Mouse (Mus musculus): Measurements from ENCODE around the gene Mthfd1. TPM values are rescaled to one million over a fixed set of nuclear protein-coding genes. Genes with fewer than 3 reads are reported as not detected.

The Mthfd1 gene
- total RNA-seq, 1 experiment from 2014 or later, result 61.0 TPM

DNA sequence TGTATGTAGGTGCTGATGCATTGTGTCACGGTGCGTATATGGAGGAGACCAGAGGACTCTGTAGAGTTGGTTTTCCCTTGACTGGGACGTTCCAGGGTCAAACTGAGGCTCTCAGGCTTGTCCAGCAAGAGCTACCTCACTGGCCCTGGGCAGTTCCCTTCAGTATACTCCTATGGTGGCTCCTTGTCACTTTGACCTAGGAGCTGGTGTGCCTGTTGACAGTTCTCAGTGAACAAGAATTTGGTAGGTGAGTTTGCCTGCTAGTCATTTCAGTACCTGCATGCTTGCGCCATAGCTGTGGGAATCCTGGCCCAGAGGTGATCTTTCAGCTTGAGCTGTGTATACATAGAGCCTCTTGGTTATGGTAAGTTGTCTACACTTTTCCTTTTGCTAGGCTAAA, 7.8 kb downstream of the Mthfd1 start:
- DNase-seq, result no peak

DNA sequence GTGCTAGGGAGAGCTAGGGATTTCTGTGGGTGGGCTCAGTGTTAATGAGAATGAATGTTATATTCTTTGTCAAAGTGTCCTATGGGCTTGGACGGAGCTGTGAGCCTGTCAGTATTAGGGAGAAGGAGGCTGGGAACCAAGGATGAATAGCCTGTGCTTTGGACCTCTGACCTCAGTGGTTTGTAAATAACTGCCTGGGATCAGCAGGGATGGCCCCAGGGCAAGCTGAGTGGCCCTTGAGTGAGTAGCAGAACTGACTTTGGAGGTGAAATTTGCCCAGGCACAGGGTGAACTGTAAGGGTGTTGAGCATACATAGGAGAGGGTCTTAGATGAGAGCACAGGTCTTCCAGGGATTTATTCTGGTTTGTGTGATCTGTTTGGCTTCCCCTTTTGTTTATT, 8.8 kb downstream of the Mthfd1 start:
- DNase-seq, result no peak

DNA sequence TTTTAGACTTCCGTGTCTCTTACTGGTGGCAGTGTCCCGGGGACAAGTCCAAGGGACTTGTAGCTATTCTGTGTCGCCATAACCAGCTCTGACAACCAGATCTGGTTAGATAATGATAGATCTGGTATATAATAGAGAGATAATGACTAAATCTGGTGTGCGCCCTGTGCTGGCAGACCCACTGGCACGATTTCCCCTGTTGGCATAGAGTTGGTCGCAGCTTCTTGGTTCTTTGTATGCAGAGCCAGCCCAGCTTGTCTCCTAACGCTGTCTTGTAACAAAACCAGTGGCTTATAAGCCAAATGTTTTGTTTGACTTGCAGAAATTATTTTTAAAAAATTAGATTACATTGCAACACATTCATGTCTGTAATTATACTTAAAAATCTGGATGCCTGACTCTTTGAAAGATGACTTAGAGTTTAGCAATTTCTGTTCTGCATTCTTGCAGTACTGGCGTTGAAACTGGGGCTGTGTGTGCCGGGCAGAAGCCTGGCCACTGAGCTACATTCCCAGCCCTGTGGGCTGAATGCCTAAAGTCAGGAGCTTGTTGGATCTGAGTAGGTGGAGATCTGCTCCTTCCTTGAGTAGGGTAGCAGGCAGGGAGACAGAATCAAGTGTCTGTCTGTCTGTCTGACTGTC, 9.3 kb downstream of the Mthfd1 start:
- no peak for DNase-seq

DNA sequence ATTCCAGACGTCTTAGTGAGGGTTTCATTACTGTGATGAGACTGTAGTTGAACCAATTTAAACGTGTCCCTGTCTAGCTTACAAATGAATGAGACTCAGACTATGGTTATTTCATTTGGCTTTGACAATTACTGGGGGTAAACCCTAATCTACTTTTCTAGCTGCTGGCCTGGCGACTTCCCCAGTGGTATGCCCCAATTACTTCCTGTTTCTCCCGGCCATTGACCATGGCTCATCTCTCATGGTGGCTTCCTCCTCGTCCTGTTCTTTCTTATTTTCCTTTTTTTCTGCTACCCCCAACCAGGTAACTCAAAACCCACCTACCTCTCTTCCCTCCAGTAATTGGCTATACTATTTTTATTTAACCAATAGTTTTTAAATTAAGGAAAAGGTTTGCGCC, 9.9 kb downstream of the Mthfd1 start:
- DNase-seq, result no peak

DNA sequence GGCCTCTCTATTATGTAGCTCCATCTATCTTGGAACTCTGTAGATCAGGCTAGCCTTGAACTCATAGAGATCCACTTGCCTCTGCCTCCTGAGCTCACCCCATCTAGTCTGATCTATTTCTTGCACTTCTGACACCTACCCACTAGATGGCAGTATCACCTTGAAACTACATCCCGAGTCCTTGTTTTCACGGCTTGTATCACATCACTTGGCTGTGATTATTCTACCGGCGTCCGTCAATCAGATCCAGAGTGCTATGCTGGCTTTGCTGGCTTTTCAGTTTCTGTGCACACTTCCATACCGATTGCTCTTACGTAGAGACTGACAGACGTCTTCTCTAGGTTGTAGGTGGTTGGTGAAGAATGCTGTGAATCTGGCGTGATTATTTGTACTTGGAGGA, 11.8 kb downstream of the Mthfd1 start:
- DNase-seq, result peak; percentile 37

DNA sequence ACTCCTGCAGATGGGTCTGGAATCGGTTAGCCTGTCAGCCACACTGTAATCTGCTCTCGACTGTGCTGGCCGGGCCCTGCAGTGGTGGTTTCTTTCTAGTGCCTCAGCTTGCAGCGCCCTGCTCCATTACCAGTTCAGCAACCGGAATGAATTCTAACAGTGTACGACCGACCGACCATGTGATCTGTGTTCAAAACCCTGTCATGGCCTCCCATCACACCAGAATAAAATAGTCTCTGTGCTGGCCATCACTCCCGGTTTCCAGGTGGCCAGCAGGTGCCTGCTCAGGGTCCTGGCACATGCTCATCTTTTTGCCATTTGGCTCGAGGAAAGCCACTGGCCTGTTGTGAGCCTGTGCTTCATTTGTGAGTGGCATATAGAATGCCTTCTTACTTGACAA, 13.6 kb downstream of the Mthfd1 start:
- no peak for DNase-seq

DNA sequence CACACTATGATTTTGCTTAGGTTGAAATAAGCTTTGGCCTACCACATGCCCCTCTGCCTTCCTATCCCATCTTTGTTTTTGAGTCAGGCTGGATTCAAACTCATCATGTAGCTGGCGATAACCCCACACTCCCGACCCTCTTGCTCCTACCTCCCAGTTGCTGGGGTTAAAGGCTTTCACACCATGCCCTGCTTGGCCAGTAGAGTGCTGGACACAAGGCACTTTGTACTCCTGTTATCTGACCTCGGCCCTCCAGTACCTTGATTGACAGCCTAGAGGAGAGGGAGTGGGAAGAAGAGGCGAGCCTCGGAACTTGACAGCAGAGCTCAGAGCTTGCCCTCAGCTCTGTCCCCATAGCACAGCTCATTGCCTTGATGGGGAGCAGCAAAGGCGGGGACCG, 14.1 kb downstream of the Mthfd1 start:
- no peak for DNase-seq

DNA sequence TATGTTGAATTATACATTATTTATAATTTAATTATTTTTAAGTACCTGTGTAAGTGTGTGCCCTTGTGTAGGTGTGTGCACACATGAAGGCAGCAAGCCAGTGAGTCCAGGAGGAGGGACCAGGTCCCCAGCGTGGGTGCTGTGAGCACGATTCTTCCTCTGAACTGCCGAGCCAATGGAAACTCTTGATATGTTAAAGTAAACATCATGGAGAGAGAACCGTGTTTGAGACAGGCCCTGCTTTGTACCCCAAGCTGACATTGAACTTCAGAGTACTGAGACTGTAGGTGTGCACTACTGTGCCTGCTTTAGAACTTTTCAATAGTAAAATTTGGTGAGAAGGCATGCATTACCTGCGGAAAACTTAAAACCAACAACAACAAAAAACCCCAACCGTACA, 16.4 kb downstream of the Mthfd1 start:
- no peak for DNase-seq

DNA sequence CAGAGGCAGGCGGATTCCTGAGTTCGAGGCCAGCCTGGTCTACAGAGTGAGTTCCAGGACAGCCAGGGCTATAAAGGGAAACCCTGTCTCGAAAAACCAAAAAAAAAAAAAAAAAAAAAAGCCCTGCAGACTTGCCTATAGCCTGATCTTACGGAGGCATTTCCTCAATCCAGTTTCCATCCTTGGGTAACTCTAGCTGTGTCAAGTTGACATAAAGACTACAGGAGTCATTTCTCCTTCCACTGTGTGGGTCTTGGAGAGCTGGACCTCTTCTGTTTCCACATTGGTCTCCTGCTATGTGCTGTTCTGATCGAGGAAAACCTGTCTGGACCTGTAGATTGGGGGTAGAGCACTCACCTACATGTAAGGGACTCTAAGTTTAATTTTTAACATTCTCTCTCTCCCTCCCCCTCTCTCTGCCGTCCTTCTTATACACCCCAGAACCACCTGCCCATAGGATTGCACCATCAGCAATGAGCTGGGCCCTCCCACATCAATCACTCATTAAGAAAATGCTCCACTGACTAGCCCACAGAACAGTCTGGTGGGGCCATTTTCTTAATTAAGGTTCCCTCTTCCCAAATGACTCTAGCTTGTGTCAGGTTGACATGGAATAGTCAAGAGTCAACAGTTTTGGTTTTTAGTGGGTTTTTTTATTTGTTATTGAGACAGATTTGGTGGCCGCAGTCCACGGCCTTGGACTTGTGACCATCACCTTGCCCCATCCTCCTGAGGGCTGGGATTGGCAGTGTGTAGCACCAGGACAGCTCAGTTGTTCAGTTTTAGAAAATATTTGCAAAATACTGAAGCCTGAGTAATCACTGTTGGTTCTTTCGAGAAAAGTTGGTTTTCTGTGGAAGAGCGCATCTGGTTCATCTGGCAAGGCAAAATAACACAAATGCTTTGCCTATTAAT, 17.8 kb downstream of the Mthfd1 start:
- peak; percentile 55 for DNase-seq

DNA sequence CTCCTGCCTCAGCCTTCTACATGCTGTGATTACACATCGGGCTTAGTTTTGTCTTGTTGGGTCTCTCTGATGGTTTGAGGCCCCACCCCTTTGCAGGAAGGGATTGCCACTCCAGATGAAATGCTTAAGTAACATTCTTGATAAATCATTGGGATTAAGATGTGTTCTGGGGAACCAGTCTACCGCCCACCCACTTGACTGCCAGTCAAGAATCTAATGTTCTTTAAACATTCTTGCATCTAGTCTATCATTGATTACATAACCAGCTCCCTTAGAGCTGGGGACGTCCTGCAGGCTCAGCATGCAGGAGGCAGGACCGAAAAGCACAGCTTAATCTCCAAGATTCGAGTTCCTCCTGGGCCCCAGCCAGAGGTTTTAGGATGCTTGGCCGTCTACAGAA, 23.1 kb downstream of the Mthfd1 start:
- DNase-seq, result no peak

DNA sequence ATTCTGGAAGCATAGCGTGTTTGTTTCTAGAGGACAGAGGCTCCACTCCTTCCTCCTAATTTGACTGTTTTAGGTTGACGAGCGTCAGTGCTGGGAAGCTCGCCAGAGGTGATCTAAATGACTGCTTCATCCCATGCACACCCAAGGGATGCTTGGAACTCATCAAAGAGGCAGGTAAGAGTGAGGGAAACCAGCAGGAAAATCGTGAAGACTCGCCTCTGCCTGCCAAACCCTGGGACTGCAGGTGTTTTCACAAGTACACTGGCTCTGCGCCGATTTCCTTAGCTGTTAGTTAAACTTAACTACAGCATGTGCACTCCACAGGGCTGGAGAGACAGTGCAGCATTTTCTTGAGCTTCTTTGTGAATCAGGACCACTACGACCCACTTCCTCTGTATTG, 25.5 kb downstream of the Mthfd1 start:
- no peak for DNase-seq

DNA sequence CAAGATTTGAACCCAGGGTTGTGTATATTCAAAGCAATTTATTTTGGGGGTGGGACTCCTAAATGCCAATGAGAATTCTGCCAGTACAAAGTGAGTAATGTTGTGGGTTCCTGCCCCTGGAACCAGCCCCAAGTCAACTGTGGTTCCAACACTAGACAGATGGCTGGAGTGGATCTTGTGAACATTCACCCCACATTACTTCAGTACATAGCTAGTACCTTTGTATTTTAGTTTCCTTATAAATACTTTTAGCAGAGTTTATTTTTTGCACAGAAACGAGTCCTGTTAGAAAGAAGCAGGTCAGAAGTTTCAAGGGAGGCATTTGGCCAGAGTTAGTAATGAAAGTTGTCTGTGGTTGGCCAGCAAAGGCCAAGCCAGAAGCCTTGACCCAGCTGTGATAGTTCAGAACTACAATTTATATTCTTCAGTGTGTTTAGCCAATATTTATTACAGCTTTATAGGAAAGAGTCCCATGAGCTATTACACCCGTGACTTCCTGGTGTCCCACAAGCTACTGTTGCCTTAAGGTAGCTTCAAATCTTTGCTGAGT, 26.1 kb downstream of the Mthfd1 start:
- no peak for DNase-seq

DNA sequence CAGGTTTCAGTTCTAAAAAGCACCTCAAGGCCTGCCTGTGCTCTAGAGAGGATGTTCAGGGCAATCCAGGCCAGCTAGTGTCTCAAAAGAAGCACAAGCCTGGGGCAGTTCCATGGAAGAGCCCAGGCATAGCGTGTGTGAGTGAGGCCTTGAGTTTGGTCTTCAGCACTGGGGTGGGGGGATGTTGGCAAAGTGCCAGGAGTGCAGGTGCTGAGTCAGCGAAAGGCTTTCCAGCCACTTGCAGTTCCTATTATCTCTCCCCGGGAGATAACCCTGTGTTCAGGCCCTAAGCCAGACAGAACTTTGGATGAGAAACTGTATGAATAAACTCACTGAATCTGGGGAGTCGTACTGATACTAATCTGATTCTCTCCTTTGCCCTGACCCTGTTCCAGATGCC, 27.0 kb downstream of the Mthfd1 start:
- peak; percentile 43 for DNase-seq

DNA sequence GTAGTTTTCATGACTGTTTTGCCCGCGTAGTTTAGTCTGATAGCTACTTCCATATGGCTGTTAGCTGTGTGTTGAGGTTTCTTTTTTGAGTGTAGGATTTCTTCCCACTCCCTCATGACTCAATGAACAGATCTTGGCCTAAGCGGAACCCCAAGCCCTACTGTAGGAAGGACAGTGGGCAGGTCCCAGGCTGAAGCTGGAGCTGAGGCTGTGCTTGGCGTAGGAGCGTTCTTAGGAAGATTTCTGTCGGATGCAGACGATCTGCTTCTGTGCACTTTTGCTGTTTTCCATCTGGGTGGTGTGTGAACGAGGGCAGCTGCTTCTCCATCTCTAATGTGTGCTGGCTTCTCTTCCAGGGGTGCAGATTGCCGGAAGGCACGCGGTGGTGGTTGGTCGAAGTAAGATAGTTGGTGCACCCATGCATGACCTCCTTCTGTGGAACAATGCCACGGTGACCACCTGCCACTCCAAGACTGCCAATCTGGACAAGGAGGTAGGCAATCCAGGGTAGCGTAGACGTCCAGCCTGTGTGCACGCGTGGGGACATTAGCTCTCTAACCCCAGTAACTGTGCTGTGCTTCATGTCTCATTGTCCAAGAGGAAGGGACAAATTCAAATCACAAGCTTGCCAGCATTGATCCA, 27.6 kb downstream of the Mthfd1 start:
- no peak for DNase-seq

DNA sequence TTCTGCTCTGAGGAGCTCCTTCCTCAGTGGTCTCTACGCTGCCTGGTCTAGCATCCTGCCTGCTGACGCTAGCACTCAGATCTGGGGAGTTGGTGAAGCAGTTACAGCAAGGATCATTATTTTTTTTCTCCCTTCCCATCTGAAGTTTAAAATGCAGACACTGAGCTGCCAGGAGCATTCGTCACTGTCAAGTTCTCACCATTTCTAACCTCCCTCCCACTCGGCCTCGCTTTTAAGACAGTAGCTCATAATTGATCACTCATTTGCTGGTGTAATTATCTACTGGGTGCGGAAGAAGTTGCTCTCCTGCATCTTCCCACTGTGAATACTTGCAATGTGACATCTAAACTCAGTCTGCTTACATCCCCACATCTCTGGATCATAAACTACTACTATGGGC, 30.3 kb downstream of the Mthfd1 start:
- no peak for DNase-seq

DNA sequence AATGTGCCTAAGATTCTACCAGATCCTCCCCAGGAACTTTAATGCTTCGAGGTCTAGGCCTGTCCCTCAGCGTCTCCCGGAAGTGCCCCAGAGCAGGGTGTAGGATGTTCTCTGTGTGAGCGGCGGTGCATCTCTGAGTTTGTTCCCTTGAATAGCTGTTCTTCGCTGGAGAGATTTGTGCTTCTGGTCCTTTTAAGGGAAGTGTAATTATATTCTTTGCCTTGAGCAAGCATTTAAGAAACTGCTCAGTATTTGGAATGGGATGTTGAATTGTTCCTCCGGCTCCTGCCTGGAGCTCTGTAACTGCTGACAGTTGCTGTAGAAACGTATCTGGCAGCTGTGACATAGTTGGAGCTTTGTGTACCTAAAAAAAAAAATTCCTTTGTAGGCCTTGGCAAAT, 32.9 kb downstream of the Mthfd1 start:
- no peak for DNase-seq

DNA sequence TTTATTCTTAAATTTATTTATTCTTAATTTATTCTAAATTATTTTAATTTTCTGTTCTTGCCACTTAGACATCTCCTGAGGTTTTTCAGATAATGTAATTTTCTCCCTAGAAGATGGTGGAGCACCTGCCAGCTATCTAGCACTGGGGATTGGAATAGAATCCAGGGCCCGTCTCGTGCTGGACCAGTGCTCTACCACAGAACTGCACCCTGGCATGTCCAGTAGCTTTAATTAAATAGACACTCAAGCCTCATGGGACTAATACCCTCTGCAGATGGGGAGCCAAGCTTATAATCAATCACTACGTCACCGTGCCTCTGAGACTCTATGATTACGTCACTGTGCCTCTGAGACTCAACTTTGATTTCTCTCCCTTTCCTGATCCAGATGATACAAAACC, 33.4 kb downstream of the Mthfd1 start:
- DNase-seq, result no peak

DNA sequence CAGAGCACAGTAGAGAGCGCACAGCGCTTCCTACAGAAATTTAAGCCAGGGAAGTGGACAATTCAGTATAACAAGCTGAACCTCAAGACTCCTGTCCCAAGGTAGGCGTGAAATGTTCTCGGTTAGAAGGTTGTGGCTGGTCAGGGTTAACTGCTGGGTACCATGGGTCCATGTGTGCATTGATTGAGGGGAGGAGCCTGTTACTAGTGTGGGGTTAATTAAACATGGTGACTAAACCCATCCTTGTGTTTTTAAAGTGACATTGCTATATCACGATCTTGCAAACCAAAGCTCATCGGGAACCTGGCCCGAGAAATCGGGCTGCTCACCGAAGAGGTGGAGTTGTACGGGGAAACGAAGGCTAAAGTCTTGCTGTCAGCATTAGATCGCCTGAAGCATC, 34.3 kb downstream of the Mthfd1 start:
- no peak for DNase-seq

DNA sequence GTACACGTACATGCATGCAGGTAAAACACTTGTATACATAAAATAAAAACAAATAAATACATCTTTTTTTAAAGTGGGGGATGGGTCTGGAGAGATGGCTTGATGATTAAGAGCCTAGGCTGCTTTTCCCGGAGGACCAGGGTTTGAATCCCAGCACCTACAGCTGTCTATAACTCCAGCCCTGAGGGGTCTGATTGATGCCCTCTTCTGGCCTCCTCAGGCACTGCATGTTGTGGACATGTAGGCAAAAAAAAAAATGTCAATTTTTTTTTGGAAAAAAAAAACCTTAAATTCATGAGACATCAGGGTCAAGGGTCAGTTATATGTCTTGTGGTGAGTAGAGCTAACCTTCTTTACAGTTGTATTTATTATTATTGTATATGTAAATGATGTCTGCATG, 35.2 kb downstream of the Mthfd1 start:
- no peak for DNase-seq

DNA sequence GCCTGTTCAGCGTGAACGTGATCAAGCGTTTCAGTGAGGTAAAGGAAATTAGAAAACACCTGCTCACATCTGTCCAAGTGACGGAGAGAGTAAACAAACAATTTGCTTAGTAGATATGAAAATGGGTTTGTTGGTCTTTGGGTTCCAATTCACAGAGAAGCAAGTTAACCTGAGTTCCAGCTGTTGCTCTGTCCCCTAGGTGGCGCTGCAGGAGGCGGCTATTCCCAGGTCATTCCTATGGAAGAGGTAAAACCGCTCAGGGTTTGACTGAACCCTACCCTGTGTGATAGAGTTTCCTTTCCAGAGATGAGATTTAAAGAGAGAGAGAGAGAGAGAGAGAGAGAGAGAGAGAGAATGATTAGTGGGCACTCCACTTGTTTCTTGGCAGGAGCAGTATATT, 38.1 kb downstream of the Mthfd1 start:
- DNase-seq, result peak; percentile 81

DNA sequence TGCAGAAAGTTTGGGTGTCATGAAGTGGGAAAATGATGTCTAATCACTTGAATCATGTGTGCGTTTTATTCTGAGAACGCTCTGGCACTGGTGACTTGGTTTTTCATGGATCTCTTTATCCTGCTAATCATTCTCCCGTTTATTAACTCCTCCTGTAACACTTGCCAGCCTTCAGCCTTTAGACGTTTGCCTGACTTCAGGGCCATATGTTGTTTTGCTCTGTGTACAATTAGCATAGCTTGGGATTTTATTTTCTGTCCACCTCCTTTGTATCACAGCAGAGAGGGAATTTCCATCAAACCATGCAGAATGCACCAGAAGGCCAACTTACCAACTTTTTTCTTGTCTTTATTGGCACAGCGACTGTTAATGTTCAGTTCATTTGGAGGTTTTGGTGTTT, 42.7 kb downstream of the Mthfd1 start:
- no peak for DNase-seq

DNA sequence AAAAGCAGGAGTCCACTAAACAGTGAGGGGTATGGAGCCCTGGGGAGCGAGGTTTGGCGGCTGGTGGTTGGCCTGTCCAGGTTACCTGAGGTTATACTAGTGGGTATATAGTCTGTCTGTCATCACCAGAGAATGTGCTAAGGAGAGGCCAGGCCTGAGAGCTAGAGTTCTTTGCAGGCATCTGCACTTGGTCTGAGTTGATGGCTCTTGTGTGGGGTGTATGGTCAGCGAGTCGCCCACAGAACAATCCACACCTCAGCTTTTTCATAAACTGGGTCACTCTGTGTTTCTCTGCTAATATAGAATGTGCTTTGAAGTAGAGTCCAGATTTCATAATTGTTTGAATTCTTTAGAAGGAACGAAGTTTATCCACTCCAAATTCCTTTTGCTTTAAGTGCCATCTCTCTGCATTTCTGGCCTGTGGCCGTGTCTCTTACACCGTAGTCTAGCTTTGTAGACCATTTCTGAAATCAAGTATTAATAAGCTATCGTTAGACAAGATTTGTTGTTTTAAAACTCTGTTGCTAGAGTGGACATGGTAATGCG, 44.3 kb downstream of the Mthfd1 start:
- no peak for DNase-seq

DNA sequence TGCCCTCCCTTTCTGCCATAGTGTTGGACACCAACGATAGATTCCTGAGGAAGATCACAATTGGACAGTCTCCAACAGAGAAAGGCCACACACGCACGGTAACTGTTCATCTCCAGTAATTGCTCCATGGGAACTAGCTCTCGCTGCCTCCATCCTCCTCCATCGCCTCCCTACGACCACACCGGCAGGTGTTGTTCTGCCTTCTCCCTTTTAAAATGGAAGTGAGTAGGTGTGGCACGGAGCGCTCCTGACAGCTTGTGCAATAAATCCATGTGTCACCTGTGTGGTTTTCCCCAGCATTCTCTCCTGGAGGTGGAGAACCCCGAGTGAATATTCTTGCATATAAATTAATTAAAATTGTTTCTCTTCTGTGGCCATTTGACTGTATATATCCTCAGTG, 45.3 kb downstream of the Mthfd1 start:
- DNase-seq, result no peak

Data from adrenal gland, postnatal 14 days (tissue).